Mouse (Mus musculus) spleen, embryonic (tissue): Measurements from ENCODE around the gene Luc7l3.

Source experiments
- CTCF ChIA-PET: fragments of 350-600 bp; sonication (Branson Sonifier 250); formaldehyde crosslinking; loops from one replicate; lab custom pipeline; 2022; lab: Charles Lee

Luc7l3 gene

GRCm38 (mm10) chr11:94338347-94338746, 16.6 kb upstream of the Luc7l3 start:
- CTCF ChIA-PET = no interaction called here

DNA sequence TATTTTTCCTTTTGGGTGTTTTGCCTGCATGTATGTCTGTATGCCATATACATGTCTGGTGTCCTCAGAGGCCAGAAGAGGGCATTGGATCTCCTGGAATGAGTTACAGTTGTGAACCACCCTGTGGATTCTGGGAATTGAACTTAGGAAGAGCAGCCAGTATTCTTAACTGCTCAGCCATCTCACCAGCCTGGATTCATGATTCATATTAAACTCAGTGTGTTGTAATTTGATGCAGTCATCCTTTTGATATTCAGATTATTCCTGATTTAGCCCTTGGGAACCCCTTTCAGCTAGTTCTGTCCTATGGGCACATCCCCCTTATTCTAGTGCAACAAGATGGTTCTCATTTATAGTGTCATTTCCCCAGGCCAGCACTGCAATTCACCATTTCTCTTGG, 14.8 kb upstream of the Luc7l3 start:
- CTCF ChIA-PET = no interaction called here

- CTCF ChIA-PET = no interaction called here
Observed at GRCm38 (mm10) chr11:94334386-94334968, 12.7 kb upstream of the Luc7l3 start.

- CTCF ChIA-PET = no interaction called here
Observed at GRCm38 (mm10) chr11:94332726-94333125, 10.9 kb upstream of the Luc7l3 start.

- CTCF ChIA-PET = interaction anchor here (0.7 to 0.9 kb wide), 2 partner anchors 41 to 1908 kb away, joined by 3 to 4 read pairs; no protein-coding TSS in a partner anchor
Observed at GRCm38 (mm10) chr11:94330211-94330610, 8.4 kb upstream of the Luc7l3 start.

GRCm38 (mm10) chr11:94329270-94329891, 7.6 kb upstream of the Luc7l3 start:
- CTCF ChIA-PET = interaction anchor here (0.9 kb wide), 1 partner anchor 42 kb away, joined by 3 read pairs; no protein-coding TSS in a partner anchor

GRCm38 (mm10) chr11:94328644-94329025, 6.8 kb upstream of the Luc7l3 start:
- CTCF ChIA-PET = no interaction called here

GRCm38 (mm10) chr11:94327693-94328643, 6.2 kb upstream of the Luc7l3 start, which contains the start of gene Ankrd40:
Gene Ankrd40 (plus strand): TSS chr11:94328001.
- CTCF ChIA-PET = interaction anchor here (1.1 kb wide), 1 partner anchor 13 kb away, joined by 3 read pairs; no protein-coding TSS in a partner anchor

- CTCF ChIA-PET = interaction anchor here (1.1 kb wide), 1 partner anchor 12 kb away, joined by 3 read pairs; no protein-coding TSS in a partner anchor
Observed at GRCm38 (mm10) chr11:94326961-94327411, 5.2 kb upstream of the Luc7l3 start.

DNA sequence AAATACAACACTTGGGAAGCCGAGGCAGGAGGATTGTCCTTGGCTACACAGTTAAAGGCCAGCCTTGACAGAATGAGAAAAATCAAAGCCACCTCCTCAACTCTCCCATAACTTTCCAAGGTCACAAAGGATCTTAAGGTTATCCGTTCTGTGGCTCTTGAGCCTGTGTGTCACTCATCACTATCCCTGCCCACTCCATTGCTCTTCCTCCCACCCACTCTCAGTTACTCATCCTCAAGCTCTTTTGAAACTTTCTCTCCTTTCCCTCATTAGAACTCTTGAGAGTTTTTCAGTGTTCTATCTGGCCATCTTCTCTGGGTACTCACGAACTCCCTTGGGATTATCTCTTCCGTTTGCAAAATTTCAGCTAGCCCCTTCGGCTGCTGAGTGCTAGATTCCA, 2.8 kb upstream of the Luc7l3 start:
- CTCF ChIA-PET = no interaction called here

DNA sequence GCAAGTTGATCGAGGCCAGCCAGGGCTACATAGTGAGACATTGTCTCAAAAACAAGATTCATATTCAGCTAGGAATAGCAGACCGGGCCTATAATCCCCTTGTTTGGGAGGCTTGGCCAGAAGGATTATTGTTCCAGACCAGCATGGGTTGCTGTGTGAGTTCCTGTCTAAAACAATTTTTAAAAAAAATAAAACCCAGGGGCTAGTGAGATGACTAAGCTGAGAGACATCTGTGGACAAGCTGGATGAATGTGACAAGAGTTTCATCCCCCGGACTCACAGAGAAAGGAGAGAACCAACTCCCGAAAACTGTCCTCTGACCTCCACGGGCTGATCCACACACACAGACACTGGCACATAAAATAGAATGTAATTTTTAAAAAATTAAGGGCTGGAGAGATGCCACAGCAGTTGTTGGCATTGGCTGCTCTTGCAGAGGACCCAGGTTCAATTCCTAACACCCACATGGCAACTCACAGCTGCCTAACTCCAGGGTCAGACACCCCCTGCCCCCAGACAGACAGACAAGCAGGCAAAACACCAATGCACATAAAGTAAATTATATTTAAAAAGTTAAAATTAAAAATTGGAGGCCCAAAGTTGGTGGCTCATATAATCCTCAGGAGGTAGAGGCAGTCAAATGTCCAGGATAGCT, 1.6 kb upstream of the Luc7l3 start:
- CTCF ChIA-PET = interaction anchor here (0.6 kb wide), 1 partner anchor 440 kb away, joined by 3 read pairs; no protein-coding TSS in a partner anchor

GRCm38 (mm10) chr11:94322636-94323035, 848 bp upstream of the Luc7l3 start:
- CTCF ChIA-PET = no interaction called here

GRCm38 (mm10) chr11:94320969-94321930, 538 bp downstream of the Luc7l3 start:
- CTCF ChIA-PET = interaction anchor here (0.6 to 0.7 kb wide), 2 partner anchors 15 to 684 kb away, joined by 4 to 5 read pairs; no protein-coding TSS in a partner anchor

DNA sequence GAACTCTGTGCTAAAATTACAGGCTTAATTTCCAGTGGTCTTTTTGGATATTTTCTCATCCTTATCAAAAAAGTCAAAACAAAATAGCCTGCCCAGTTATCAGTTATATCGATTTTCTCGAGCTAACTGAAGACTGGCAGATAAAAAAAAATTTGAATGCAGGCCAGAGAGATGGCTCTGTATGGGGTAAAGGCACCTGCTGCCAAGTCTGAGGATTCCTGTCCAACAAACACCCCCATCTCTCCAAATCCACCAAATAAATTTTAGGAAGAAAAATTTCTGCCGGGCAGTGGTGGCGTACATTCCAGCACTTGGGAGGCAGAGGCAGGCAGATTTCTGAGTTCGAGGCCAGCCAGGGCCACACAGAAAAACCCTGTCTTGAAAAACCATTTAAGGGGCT, 3.7 kb downstream of the Luc7l3 start:
- CTCF ChIA-PET = interaction anchor here (0.7 kb wide), 1 partner anchor 12 kb away, joined by 3 read pairs; no protein-coding TSS in a partner anchor

DNA sequence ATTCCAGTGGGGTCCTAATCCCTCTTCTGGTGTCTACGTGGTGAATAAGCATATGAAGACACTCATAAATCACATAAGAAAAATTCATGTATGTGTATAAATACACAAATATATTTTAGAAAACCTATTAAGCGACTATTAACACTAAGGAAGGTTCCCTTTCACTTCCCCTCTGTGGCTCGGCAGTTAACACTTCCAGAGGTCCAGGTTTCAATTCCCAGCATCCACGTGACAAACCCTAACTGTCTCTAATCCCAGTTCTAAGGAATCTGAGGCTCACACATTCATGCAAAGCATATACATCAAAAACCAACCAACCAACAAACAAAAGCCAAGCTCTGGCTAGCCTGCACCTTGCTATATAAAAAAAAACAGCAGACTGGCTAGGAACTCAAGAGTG, 4.3 kb downstream of the Luc7l3 start:
- CTCF ChIA-PET = interaction anchor here (0.7 kb wide), 1 partner anchor 11 kb away, joined by 3 read pairs; no protein-coding TSS in a partner anchor

DNA sequence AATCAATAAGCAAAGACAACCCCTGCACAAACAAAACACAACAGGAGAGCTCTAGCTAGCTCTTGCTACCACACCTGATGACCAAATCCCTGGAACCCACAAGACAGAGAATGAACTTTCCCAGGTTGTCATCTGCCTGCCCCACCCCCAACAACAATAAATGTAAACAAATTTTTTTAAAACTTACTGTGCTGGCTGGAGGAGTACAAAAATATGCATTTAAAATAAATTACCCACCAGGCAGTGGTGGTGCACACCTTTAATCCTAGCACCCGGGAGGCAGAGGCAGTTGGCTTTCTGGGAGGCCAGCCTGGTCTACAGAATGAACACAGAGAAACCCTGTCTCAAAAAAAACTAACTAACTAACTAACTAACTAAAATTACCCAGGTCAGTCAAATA, 4.8 kb downstream of the Luc7l3 start:
- CTCF ChIA-PET = no interaction called here

- CTCF ChIA-PET = no interaction called here
Observed at GRCm38 (mm10) chr11:94316528-94316927, 5.3 kb downstream of the Luc7l3 start.

DNA sequence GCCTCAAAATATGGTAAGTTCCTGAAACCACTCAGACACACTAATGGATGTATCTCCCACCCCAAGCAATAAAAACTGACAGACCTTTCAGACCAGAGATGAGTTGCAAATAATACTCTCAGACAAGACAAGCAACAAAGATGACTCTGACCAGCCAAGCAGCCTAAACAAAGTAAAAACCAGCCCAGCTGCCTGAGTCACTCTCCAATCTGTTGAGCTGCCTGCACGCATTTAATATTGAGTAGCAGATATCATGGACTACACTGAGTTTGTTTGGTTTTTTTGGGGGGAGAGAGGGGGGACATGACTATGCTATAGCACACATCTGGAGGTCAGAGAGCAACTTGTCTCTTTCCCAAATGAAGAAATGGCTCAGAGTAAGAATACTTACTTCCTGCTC, 6.5 kb downstream of the Luc7l3 start:
- CTCF ChIA-PET = no interaction called here

DNA sequence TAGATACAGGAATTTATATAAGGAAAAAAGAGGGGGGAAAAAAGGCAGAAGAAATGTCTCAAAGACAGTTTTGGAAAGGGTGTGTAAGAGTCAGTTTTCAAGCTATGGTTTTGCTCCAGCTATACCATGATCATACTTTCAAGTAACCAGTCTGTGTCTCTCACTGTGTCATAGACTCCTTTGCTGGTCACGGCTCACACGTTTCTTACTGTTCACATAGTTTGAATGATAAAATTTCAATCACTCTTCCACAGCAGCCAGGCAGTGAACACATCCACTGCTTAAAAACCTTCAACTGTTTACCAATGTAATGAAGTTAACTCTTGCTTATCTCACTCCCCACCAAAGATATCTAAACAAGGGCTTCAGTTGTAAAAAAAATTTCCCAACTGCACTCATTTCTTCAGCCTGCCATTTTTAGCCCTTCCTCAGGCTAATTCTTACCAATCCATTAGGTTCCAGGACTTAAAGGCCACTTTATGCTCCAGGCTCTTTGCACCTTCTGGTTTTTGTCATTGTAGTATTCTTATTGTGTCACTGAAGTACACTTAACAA, 7.6 kb downstream of the Luc7l3 start:
- CTCF ChIA-PET = interaction anchor here (0.6 kb wide), 1 partner anchor 20 kb away, joined by 8 read pairs; no protein-coding TSS in a partner anchor
